Mouse (Mus musculus) ES-E14 (cell line): ENCODE measurements around the gene Csf2rb. TPM values are rescaled to one million over a fixed set of nuclear protein-coding genes. Genes with fewer than 3 reads are reported as not detected.

Experiments
- DNase-seq: peaks from one replicate; pipeline ENCODE4 v3.0.0-alpha.2; 2013; ENCODE audit warnings: low read depth, low spot score
- H3K27ac ChIP-seq: 2 replicates; pipeline ENCODE4 v1.5.1; 2012; ENCODE audit warnings: low read depth, mild to moderate bottlenecking, low read length, moderate library complexity, mixed read lengths; ENCODE audit not compliant: poor library complexity, insufficient read depth, severe bottlenecking
- H3K36me3 ChIP-seq: 2 replicates; pipeline ENCODE4 v1.6.1; 2012; ENCODE audit warnings: mild to moderate bottlenecking, low read length, moderate library complexity, mixed read lengths; ENCODE audit not compliant: control insufficient read depth, poor library complexity, insufficient read depth, severe bottlenecking
- H3K4me1 ChIP-seq, 2 experiments: fragments of 150-350 bp in 1 of 2; sonication (generic) in 1 of 2; 2 replicates each; pipeline ENCODE4 v1.6.1; 2012; ENCODE audit warnings: low read length in 2 of 2, mild to moderate bottlenecking in 1 of 2, mixed read lengths in 1 of 2; ENCODE audit not compliant: control insufficient read depth in 2 of 2, insufficient read depth in 2 of 2, poor library complexity in 1 of 2
- H3K4me3 ChIP-seq, 2 experiments: fragments of 150-350 bp in 1 of 2; sonication (generic) in 1 of 2; 2 replicates each; pipeline ENCODE4 v1.5.1; 2012; ENCODE audit warnings: low read length in 2 of 2, low read depth in 1 of 2, mild to moderate bottlenecking in 1 of 2, mixed read lengths in 1 of 2; ENCODE audit not compliant: insufficient read depth in 1 of 2, poor library complexity in 1 of 2, severe bottlenecking in 1 of 2
- H3K9ac ChIP-seq: 2 replicates; pipeline ENCODE4 v1.6.1; 2012; ENCODE audit warnings: low read depth, mild to moderate bottlenecking, low read length, mixed read lengths; ENCODE audit not compliant: poor library complexity, insufficient read depth, severe bottlenecking
- H3K9me3 ChIP-seq: fragments of 150-350 bp; sonication (generic); 2 replicates; pipeline ENCODE4 v1.6.1; 2012; ENCODE audit warnings: low read depth, mild to moderate bottlenecking, low read length; ENCODE audit not compliant: control insufficient read depth, insufficient read depth
- CHD2 ChIP-seq: IDR thresholded peaks from 2 replicates; pipeline ENCODE4 v1.6.1; 2014; ENCODE audit warnings: mild to moderate bottlenecking, low read depth, low read length, inconsistent platforms
- HCFC1 ChIP-seq: IDR thresholded peaks from 2 replicates; pipeline ENCODE4 v1.6.1; 2012; ENCODE audit warnings: low read length, inconsistent platforms, borderline replicate concordance; ENCODE audit not compliant: insufficient read depth
- MAFK ChIP-seq: IDR thresholded peaks from 2 replicates; pipeline ENCODE4 v1.6.1; 2014; ENCODE audit warnings: mild to moderate bottlenecking, low read depth, low read length, inconsistent platforms; ENCODE audit not compliant: insufficient read depth
- ZC3H11A ChIP-seq: IDR thresholded peaks from 2 replicates; pipeline ENCODE4 v1.6.1; 2012; ENCODE audit warnings: low read depth, mild to moderate bottlenecking, inconsistent platforms, low read length, borderline replicate concordance
- ZNF384 ChIP-seq: IDR thresholded peaks from 2 replicates; pipeline ENCODE4 v1.6.1; 2012; ENCODE audit warnings: low read depth, low read length, inconsistent platforms
- in situ Hi-C, 2 experiments: fragments of 600-800 bp; cut with MboI; formaldehyde crosslinking; loops; one replicate each; pipeline ENCODE4 v1.15.1; 2025; ENCODE audit warnings: low sequenced_read_pairs in 2 of 2, inconsistent platforms in 1 of 2; ENCODE audit not compliant: unreplicated experiment in 2 of 2
- total RNA-seq: library from RNA; depleted of rRNA; stranded (reverse); fragments of 300-350 nt; gene quantifications from 2 replicates; pipeline ENCODE4 v1.2.3, GENCODE M21; 2012

Gene Csf2rb
- total RNA-seq, 1 experiment, result 1.1 TPM

GRCm38 (mm10) chr15:78372796-78373195 is 47.2 kb downstream of the Csf2rb start:
- no peak for DNase-seq
- no peak overlapping the region for H3K9ac ChIP-seq
- H3K9me3 ChIP-seq, result no peaks in the 10 kb centered on the region
- in situ Hi-C loops, result no loop called here
- H3K27ac ChIP-seq, result no peak overlapping the region
- no peaks in the 10 kb centered on the region for H3K4me1 ChIP-seq
- H3K36me3 ChIP-seq, result no peaks in the 10 kb centered on the region
- TF ChIP-seq CHD2 (no peak), MAFK (no peak), HCFC1 (no peak), ZNF384 (no peak), ZC3H11A (no peak)
- H3K4me3 ChIP-seq, result no peak overlapping the region

- H3K9ac ChIP-seq, result no peak overlapping the region
- in situ Hi-C loops, result no loop called here
- H3K4me3 ChIP-seq, result no peak overlapping the region
- H3K9me3 ChIP-seq, result no peaks in the 10 kb centered on the region
- no peaks in the 10 kb centered on the region for H3K4me1 ChIP-seq
- no peak for TF ChIP-seq CHD2
- TF ChIP-seq ZC3H11A, result no peak
- TF ChIP-seq MAFK, result no peak
- H3K36me3 ChIP-seq, result no peaks in the 10 kb centered on the region
- H3K27ac ChIP-seq, result no peak overlapping the region
- DNase-seq, result no peak
Observed at GRCm38 (mm10) chr15:78374204-78374603, 48.7 kb downstream of the Csf2rb start.

- Histone ChIP-seq H3K9me3 (no peaks in the 10 kb centered on the region), H3K27ac (no peak overlapping the region), H3K36me3 (no peaks in the 10 kb centered on the region), H3K4me1 (0 out of 4 replicates have a peak, but pooled peaks cover 0 to 3% of the 10 kb centered on the region in 2 experiments), H3K4me3 (peak overlapping the region in 1 of 2 experiments; percentile 53; a peak in 1 of 4 replicates), H3K9ac (no peak overlapping the region)
- no peak for TF ChIP-seq HCFC1
- no peak for TF ChIP-seq CHD2
- no peak for TF ChIP-seq MAFK
- no peak for TF ChIP-seq ZNF384
- no peak for TF ChIP-seq ZC3H11A
- in situ Hi-C loops, result no loop called here
- no peak for DNase-seq
Observed at GRCm38 (mm10) chr15:78377859-78378258, 52.3 kb downstream of the Csf2rb start.

GRCm38 (mm10) chr15:78378556-78378955 is 53.0 kb downstream of the Csf2rb start:
- no peak for DNase-seq
- TF ChIP-seq CHD2 (no peak), HCFC1 (no peak), ZNF384 (no peak), ZC3H11A (no peak), MAFK (no peak)
- no peaks in the 10 kb centered on the region for H3K36me3 ChIP-seq
- H3K9me3 ChIP-seq, result no peaks in the 10 kb centered on the region
- H3K27ac ChIP-seq, result no peak overlapping the region
- in situ Hi-C loops, result no loop called here
- H3K9ac ChIP-seq, result no peak overlapping the region
- peaks cover 2 to 3% of the 10 kb centered on the region in 2 experiments; a peak in 1 of 4 replicates for H3K4me1 ChIP-seq
- no peak overlapping the region for H3K4me3 ChIP-seq

- Histone ChIP-seq H3K4me1 (peaks cover 3% of the 10 kb centered on the region in 2 experiments; a peak in 2 of 4 replicates), H3K36me3 (no peaks in the 10 kb centered on the region), H3K9ac (no peak overlapping the region), H3K27ac (no peak overlapping the region), H3K9me3 (no peaks in the 10 kb centered on the region), H3K4me3 (no peak overlapping the region)
- in situ Hi-C loops, result no loop called here
- no peak for DNase-seq
- no peak for TF ChIP-seq HCFC1
- TF ChIP-seq ZNF384, result no peak
- TF ChIP-seq ZC3H11A, result no peak
- no peak for TF ChIP-seq CHD2
- no peak for TF ChIP-seq MAFK
Observed at GRCm38 (mm10) chr15:78380208-78380607, 54.7 kb downstream of the Csf2rb start.
